Comparison of ENCODE assay signal across 25 mouse cellular contexts in the genomic region with DNA sequence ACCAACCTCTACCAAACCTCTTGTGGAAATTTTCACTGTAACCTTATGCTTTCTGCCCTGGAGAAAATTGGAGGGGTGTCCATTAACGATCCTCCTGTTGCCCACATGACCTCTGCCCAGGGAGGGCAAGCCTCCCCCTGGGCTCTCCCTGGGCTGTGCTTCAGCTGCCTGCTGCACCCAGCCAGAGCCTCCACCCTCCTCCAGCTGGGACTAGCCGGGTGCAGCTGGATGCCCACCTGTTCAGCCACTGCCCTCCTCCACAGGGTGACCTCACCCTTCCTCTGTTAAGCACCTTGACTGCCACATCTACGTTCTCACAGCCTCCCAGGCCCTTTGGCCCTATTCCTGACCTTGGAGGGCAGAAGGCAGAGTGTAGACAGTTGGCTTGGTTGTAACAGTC. TPM values are rescaled to one million over a fixed set of nuclear protein-coding genes. Genes with fewer than 3 reads are reported as not detected.
DNase-seq lines count a peak whose midpoint lies in the region; ATAC-seq and TF ChIP-seq lines count a peak whose summit lies in the region.
"Had no signal": no experiment of that assay in that cellular context is flagged by ENCODE, and none has a peak within 500 bp of the region (broad histone marks: within the 10 kb centered on the region; RNA-seq: fewer than 3 reads in every experiment).

No protein-coding gene starts in this region.

- TF ChIP-seq CTCF in layer of hippocampus, adult 2 months (conservative IDR thresholded peaks at IDR 0.05), result no peak

- 17% methylated on average over 3 of the region's 3 CpGs for WGBS in kidney, embryonic 16.5 days
- WGBS in limb, embryonic 10.5 days, result 73% methylated on average over 3 of the region's 3 CpGs

- H3K27ac ChIP-seq in kidney, embryonic 16.5 days (ENCODE audit: low read length), result no peak overlapping the region
- H3K27ac ChIP-seq in limb, embryonic 10.5 days, result no peak overlapping the region
- no peak overlapping the region for H3K27ac ChIP-seq in layer of hippocampus, adult 2 months
- H3K27ac ChIP-seq: embryonic facial prominence, embryonic 12.5 days; forebrain, embryonic 15.5 days; heart, embryonic 13.5 days; hindbrain, embryonic 15.5 days had no signal

- H3K9ac ChIP-seq in kidney, embryonic 16.5 days (replicated peaks; ENCODE audit: low read length), result no peak overlapping the region
- H3K9ac ChIP-seq: embryonic facial prominence, embryonic 12.5 days; forebrain, embryonic 15.5 days; heart, embryonic 13.5 days; hindbrain, embryonic 15.5 days had no signal

- peak; percentile 26 to 61 for DNase-seq in kidney, adult 8-10 months
- DNase-seq in kidney, postnatal 25 days, result peak; percentile 37 to 85
- DNase-seq in limb, embryonic 10.5 days (ENCODE audit: low spot score), result no peak
- DNase-seq in layer of hippocampus, adult 2 months (ENCODE audit: low spot score in 2 of 2), result no peak
- DNase-seq in spleen, postnatal 36 days (ENCODE audit: low spot score in 2 of 2), result no peak
- no peak for DNase-seq in left cerebral cortex, adult 8-10 months (ENCODE audit: low spot score in 2 of 2)
- DNase-seq: adrenal gland, adult 2 months; adrenal gland, postnatal 25 days; cerebellum, adult 2 months; cerebellum, postnatal 10 days; embryo, embryonic 11 days; gastrocnemius, postnatal 36 days; heart, adult 11 months; heart, postnatal 36 days had no signal

- H3K4me2 ChIP-seq in kidney, embryonic 16.5 days (replicated peaks; ENCODE audit: low read depth, low read length), result no peak overlapping the region
- H3K4me2 ChIP-seq: embryonic facial prominence, embryonic 12.5 days; forebrain, embryonic 15.5 days; heart, embryonic 13.5 days; hindbrain, embryonic 15.5 days had no signal

- no peaks in the 10 kb centered on the region for H3K27me3 ChIP-seq in kidney, embryonic 16.5 days (ENCODE audit: insufficient read depth, low read length)
- no peaks in the 10 kb centered on the region for H3K27me3 ChIP-seq in limb, embryonic 10.5 days (ENCODE audit: low read depth, poor library complexity, severe bottlenecking)
- H3K27me3 ChIP-seq: embryonic facial prominence, embryonic 12.5 days; forebrain, embryonic 15.5 days; hindbrain, embryonic 15.5 days had no signal

- H3K36me3 ChIP-seq in kidney, embryonic 16.5 days (ENCODE audit: insufficient read depth, low read length), result no peaks in the 10 kb centered on the region
- H3K36me3 ChIP-seq in limb, embryonic 10.5 days, result no peaks in the 10 kb centered on the region
- H3K36me3 ChIP-seq: embryonic facial prominence, embryonic 12.5 days; forebrain, embryonic 15.5 days; heart, embryonic 13.5 days; hindbrain, embryonic 15.5 days had no signal

- ATAC-seq in kidney, embryonic 16.5 days (ENCODE audit: low FRiP score, low TSS enrichment), result peak; percentile 78
- ATAC-seq: forebrain, embryonic 15.5 days had no signal

- H3K4me3 ChIP-seq in kidney, embryonic 16.5 days (ENCODE audit: low read length), result no peak overlapping the region
- no peak overlapping the region for H3K4me3 ChIP-seq in limb, embryonic 10.5 days
- H3K4me3 ChIP-seq in layer of hippocampus, adult 2 months, result no peak overlapping the region
- H3K4me3 ChIP-seq: embryonic facial prominence, embryonic 12.5 days; forebrain, embryonic 15.5 days; heart, embryonic 13.5 days; hindbrain, embryonic 15.5 days had no signal

- H3K4me1 ChIP-seq in kidney, embryonic 16.5 days (ENCODE audit: insufficient read depth, low read length), result no peaks in the 10 kb centered on the region
- H3K4me1 ChIP-seq in limb, embryonic 10.5 days, result peaks cover 6% of the 10 kb centered on the region; the same call in 1 of the 2 replicates
- H3K4me1 ChIP-seq: embryonic facial prominence, embryonic 12.5 days; forebrain, embryonic 15.5 days; heart, embryonic 13.5 days; hindbrain, embryonic 15.5 days had no signal

- H3K9me3 ChIP-seq in kidney, embryonic 16.5 days (ENCODE audit: low read length), result no peaks in the 10 kb centered on the region
- no peaks in the 10 kb centered on the region for H3K9me3 ChIP-seq in limb, embryonic 10.5 days (replicated peaks)
- H3K9me3 ChIP-seq: embryonic facial prominence, embryonic 12.5 days; forebrain, embryonic 15.5 days; heart, embryonic 13.5 days; hindbrain, embryonic 15.5 days had no signal

RNA-seq across cellular contexts. Expression of a gene that starts 1.2 kb away (rescaled TPM):
- not detected in 2 replicates for polyA plus RNA-seq in kidney, embryonic 16.5 days (2015; fragmentation: Nextera tagmentation; extraction: Ambion mirVana)
- polyA plus RNA-seq in limb, embryonic 10.5 days (2016; fragmentation: Nextera tagmentation; extraction: Ambion mirVana), result 0.18 TPM in 1 of 2 replicates, not detected in the other
- total RNA-seq in layer of hippocampus, adult 2 months (2021), result not detected
- total RNA-seq in left cerebral cortex, adult 8-10 months (2022), result not detected
- total RNA-seq: adrenal gland, adult 2 months; adrenal gland, postnatal 25 days; common myeloid progenitor, adult 5-6 weeks; ES-E14; gastrocnemius, adult 18-20 months; gastrocnemius, postnatal 36 days; heart, postnatal 36 days had no signal
- polyA plus RNA-seq: adrenal gland, adult 2 months; cerebellum, adult 2 months; embryonic facial prominence, embryonic 12.5 days; forebrain, embryonic 11.5 days; forebrain, embryonic 15.5 days; heart, embryonic 13.5 days; heart, postnatal 0 days; hindbrain, embryonic 11.5 days; hindbrain, embryonic 15.5 days had no signal

RNA-seq across cellular contexts. Expression of a gene that starts 15.7 kb away (rescaled TPM):
- not detected in 2 replicates for polyA plus RNA-seq in kidney, embryonic 16.5 days (2015; fragmentation: Nextera tagmentation; extraction: Ambion mirVana)
- polyA plus RNA-seq in limb, embryonic 10.5 days (2016; fragmentation: Nextera tagmentation; extraction: Ambion mirVana), result not detected in 2 replicates
- not detected for total RNA-seq in layer of hippocampus, adult 2 months (2021)
- total RNA-seq in left cerebral cortex, adult 8-10 months (2022), result not detected
- total RNA-seq: adrenal gland, adult 2 months; adrenal gland, postnatal 25 days; common myeloid progenitor, adult 5-6 weeks; ES-E14; gastrocnemius, adult 18-20 months; gastrocnemius, postnatal 36 days; heart, postnatal 36 days had no signal
- polyA plus RNA-seq: adrenal gland, adult 2 months; cerebellum, adult 2 months; embryonic facial prominence, embryonic 12.5 days; forebrain, embryonic 11.5 days; forebrain, embryonic 15.5 days; heart, embryonic 13.5 days; heart, postnatal 0 days; hindbrain, embryonic 11.5 days; hindbrain, embryonic 15.5 days had no signal

RNA-seq across cellular contexts. Expression of a gene that starts 31.8 kb away (rescaled TPM):
- not detected in 2 replicates for polyA plus RNA-seq in kidney, embryonic 16.5 days (2015; fragmentation: Nextera tagmentation; extraction: Ambion mirVana)
- not detected in 2 replicates for polyA plus RNA-seq in limb, embryonic 10.5 days (2016; fragmentation: Nextera tagmentation; extraction: Ambion mirVana)
- total RNA-seq in layer of hippocampus, adult 2 months (2021), result not detected
- not detected for total RNA-seq in left cerebral cortex, adult 8-10 months (2022)
- total RNA-seq: adrenal gland, adult 2 months; adrenal gland, postnatal 25 days; common myeloid progenitor, adult 5-6 weeks; ES-E14; gastrocnemius, adult 18-20 months; gastrocnemius, postnatal 36 days; heart, postnatal 36 days had no signal
- polyA plus RNA-seq: adrenal gland, adult 2 months; cerebellum, adult 2 months; embryonic facial prominence, embryonic 12.5 days; forebrain, embryonic 11.5 days; forebrain, embryonic 15.5 days; heart, embryonic 13.5 days; heart, postnatal 0 days; hindbrain, embryonic 11.5 days; hindbrain, embryonic 15.5 days had no signal

RNA-seq across cellular contexts. Expression of a gene that starts 41.1 kb away (rescaled TPM):
- polyA plus RNA-seq in kidney, embryonic 16.5 days (2015; fragmentation: Nextera tagmentation; extraction: Ambion mirVana), result not detected in 2 replicates
- not detected in 2 replicates for polyA plus RNA-seq in limb, embryonic 10.5 days (2016; fragmentation: Nextera tagmentation; extraction: Ambion mirVana)
- not detected for total RNA-seq in layer of hippocampus, adult 2 months (2021)
- total RNA-seq in left cerebral cortex, adult 8-10 months (2022), result not detected
- total RNA-seq: adrenal gland, adult 2 months; adrenal gland, postnatal 25 days; common myeloid progenitor, adult 5-6 weeks; ES-E14; gastrocnemius, adult 18-20 months; gastrocnemius, postnatal 36 days; heart, postnatal 36 days had no signal
- polyA plus RNA-seq: adrenal gland, adult 2 months; embryonic facial prominence, embryonic 12.5 days; forebrain, embryonic 11.5 days; forebrain, embryonic 15.5 days; heart, embryonic 13.5 days; heart, postnatal 0 days; hindbrain, embryonic 11.5 days; hindbrain, embryonic 15.5 days had no signal

RNA-seq across cellular contexts. Expression of a gene that starts 53.8 kb away (rescaled TPM):
- polyA plus RNA-seq in kidney, embryonic 16.5 days (2015; fragmentation: Nextera tagmentation; extraction: Ambion mirVana), result not detected in 2 replicates
- polyA plus RNA-seq in limb, embryonic 10.5 days (2016; fragmentation: Nextera tagmentation; extraction: Ambion mirVana), result not detected in 2 replicates
- total RNA-seq in layer of hippocampus, adult 2 months (2021), result not detected
- total RNA-seq in left cerebral cortex, adult 8-10 months (2022), result not detected
- total RNA-seq: adrenal gland, adult 2 months; adrenal gland, postnatal 25 days; common myeloid progenitor, adult 5-6 weeks; ES-E14; gastrocnemius, adult 18-20 months; gastrocnemius, postnatal 36 days; heart, postnatal 36 days had no signal
- polyA plus RNA-seq: adrenal gland, adult 2 months; cerebellum, adult 2 months; forebrain, embryonic 11.5 days; heart, embryonic 13.5 days; heart, postnatal 0 days; hindbrain, embryonic 11.5 days had no signal

Comparison
In these comparisons a context has a peak if more than half of its experiments do, and no peak if none do; other contexts are left out.
1. DNase-seq: peak in kidney, adult 8-10 months (2 of 2) and kidney, postnatal 25 days (2 of 2); none in limb, embryonic 10.5 days (single experiment), layer of hippocampus, adult 2 months (0 of 2), spleen, postnatal 36 days (0 of 2) and left cerebral cortex, adult 8-10 months (0 of 2).